Mouse (Mus musculus) layer of hippocampus, postnatal 25 days (tissue): ENCODE data around the gene Esd. TPM values are rescaled to one million over a fixed set of nuclear protein-coding genes. Genes with fewer than 3 reads are reported as not detected.

Experiments used
- DNase-seq, 2 experiments: peaks; one replicate each; pipeline ENCODE4 v3.0.0; 2022; ENCODE audit warnings: mixed read lengths in 2 of 2, low spot score in 1 of 2; ENCODE audit errors: extremely low spot score in 1 of 2
- total RNA-seq, 2 experiments: library from RNA; stranded (reverse); gene quantifications; 2 replicates each; pipeline ENCODE4 v1.2.3; 2021

Esd gene
- total RNA-seq, 2 experiments from 2014 or later: 79.6 to 97.1 TPM

GRCm38 (mm10) chr14:74792793-74793192 lies 60.7 kb downstream of the Esd start:
- no peak for DNase-seq

GRCm38 (mm10) chr14:74794931-74795330 lies 62.8 kb downstream of the Esd start:
- DNase-seq: no peak

GRCm38 (mm10) chr14:74797386-74798062 lies 65.4 kb downstream of the Esd start:
- no peak for DNase-seq

GRCm38 (mm10) chr14:74798063-74798890 lies 66.2 kb downstream of the Esd start:
- no peak for DNase-seq

Other genes starting within 250 kb of the Esd start
- gene Htr2a, start 91.5 kb upstream of the Esd start, total RNA-seq: 1 to 10 TPM; 6.8 to 8.2 TPM
- gene Lrch1, start 215.6 kb downstream of the Esd start, total RNA-seq: 10 to 100 TPM; 17.8 to 18.9 TPM